Mouse (Mus musculus) hindbrain, embryonic 15.5 days (tissue): Measurements from ENCODE around the gene Slc6a13. TPM values are rescaled to one million over a fixed set of nuclear protein-coding genes. Genes with fewer than 3 reads are reported as not detected.

Source experiments
- ATAC-seq: fragments of 200-750 bp; cut with Nextera tagmentation; 2 replicates; pipeline ENCODE4 v1.8.0; 2017; ENCODE audit warnings: low read depth, moderate number of reproducible peaks, moderate TSS enrichment; ENCODE audit not compliant: low FRiP score
- H3K27ac ChIP-seq: fragments of 300-500 bp; sonication (generic); replicated peaks from 2 replicates; pipeline ENCODE4 v1.5.1; 2015; ENCODE audit warnings: mild to moderate bottlenecking, inconsistent platforms
- H3K27me3 ChIP-seq: fragments of 300-500 bp; sonication (generic); 2 replicates; pipeline ENCODE4 v1.6.1; 2015; ENCODE audit warnings: control low read depth, inconsistent platforms
- H3K36me3 ChIP-seq: fragments of 300-500 bp; sonication (generic); 2 replicates; pipeline ENCODE4 v1.6.1; 2015; ENCODE audit warnings: control low read depth, inconsistent platforms
- H3K4me1 ChIP-seq: fragments of 300-500 bp; sonication (generic); replicated peaks from 2 replicates; pipeline ENCODE4 v1.6.1; 2015; ENCODE audit warnings: control low read depth, inconsistent platforms
- H3K4me2 ChIP-seq: fragments of 300-500 bp; sonication (generic); 2 replicates; pipeline ENCODE4 v1.6.1; 2015; ENCODE audit warnings: moderate library complexity, mild to moderate bottlenecking, inconsistent platforms
- H3K4me3 ChIP-seq: fragments of 300-500 bp; sonication (generic); 2 replicates; pipeline ENCODE4 v1.5.1; 2015; ENCODE audit warnings: mild to moderate bottlenecking, inconsistent platforms
- H3K9ac ChIP-seq: fragments of 300-500 bp; sonication (generic); 2 replicates; pipeline ENCODE4 v1.6.1; 2015; ENCODE audit warnings: inconsistent platforms
- H3K9me3 ChIP-seq: fragments of 300-500 bp; sonication (generic); 2 replicates; pipeline ENCODE4 v1.6.1; 2016; ENCODE audit warnings: control low read depth, inconsistent platforms
- WGBS: fragments of 180-500 bp; shearing (Covaris S2); methylation state at CpG from one replicate; pipeline ENCODE4 v1.1.7; 2015; 5-methylcytosine and 5-hydroxymethylcytosine counted together
- polyA plus RNA-seq: library from polyadenylated mRNA; unstranded; fragments of >200 nt; fragmentation: Nextera tagmentation; extraction: Ambion mirVana; gene quantifications from 2 replicates; pipeline ENCODE4 v1.2.1, GENCODE M21; 2015

The Slc6a13 gene
- polyA plus RNA-seq: 49.1 and 62.6 TPM in 2 replicates

GRCm38 (mm10) chr6:121299954-121300353 lies at the start of gene Slc6a13:
Gene Slc6a13, plus strand, starts transcription at chr6:121300227.
- Histone ChIP-seq H3K9me3 (no peaks in the 10 kb centered on the region), H3K27ac (no peak within 1 kb of the TSS), H3K9ac (no peak within 1 kb of the TSS), H3K4me2 (0 out of 2 replicates have a peak within 1 kb of the TSS, but pooled peaks have one; percentile 2), H3K4me1 (peaks cover 4% of the 10 kb centered on the region; the same call in 1 of the 2 replicates), H3K36me3 (no peaks in the 10 kb centered on the region), H3K4me3 (no peak within 1 kb of the TSS), H3K27me3 (no peaks in the 10 kb centered on the region)
- no peak for ATAC-seq
- 4% methylated on average over 11 of the region's 11 CpGs for WGBS

GRCm38 (mm10) chr6:121250406-121250805 lies 49.6 kb upstream of the Slc6a13 start:
- H3K4me1 ChIP-seq: no peaks in the 10 kb centered on the region; the same call in 1 of the 2 replicates
- no peak overlapping the region for H3K9ac ChIP-seq
- H3K27ac ChIP-seq: no peak overlapping the region
- no peaks in the 10 kb centered on the region for H3K9me3 ChIP-seq
- no peaks in the 10 kb centered on the region for H3K36me3 ChIP-seq
- no peak overlapping the region for H3K4me3 ChIP-seq
- ATAC-seq: no peak
- no peak overlapping the region for H3K4me2 ChIP-seq
- WGBS: 50% methylated on average over 1 of the region's 1 CpGs
- H3K27me3 ChIP-seq: 0 out of 2 replicates have a peak, but pooled peaks cover 2% of the 10 kb centered on the region

- Histone ChIP-seq H3K27me3 (0 out of 2 replicates have a peak, but pooled peaks cover 1% of the 10 kb centered on the region), H3K4me3 (no peak overlapping the region), H3K9ac (no peak overlapping the region), H3K9me3 (no peaks in the 10 kb centered on the region), H3K4me1 (no peaks in the 10 kb centered on the region), H3K36me3 (no peaks in the 10 kb centered on the region), H3K27ac (no peak overlapping the region), H3K4me2 (no peak overlapping the region)
- ATAC-seq: no peak
- WGBS: 86% methylated on average over 5 of the region's 5 CpGs
Measured at GRCm38 (mm10) chr6:121251256-121251655, 48.8 kb upstream of the Slc6a13 start.

GRCm38 (mm10) chr6:121260548-121260947 lies 39.5 kb upstream of the Slc6a13 start:
- no peak for ATAC-seq
- H3K27me3 ChIP-seq: no peaks in the 10 kb centered on the region
- H3K4me3 ChIP-seq: no peak overlapping the region
- 34% methylated on average over 9 of the region's 9 CpGs for WGBS
- no peak overlapping the region for H3K27ac ChIP-seq
- no peak overlapping the region for H3K4me2 ChIP-seq
- no peaks in the 10 kb centered on the region for H3K4me1 ChIP-seq
- no peaks in the 10 kb centered on the region for H3K36me3 ChIP-seq
- H3K9ac ChIP-seq: no peak overlapping the region
- no peaks in the 10 kb centered on the region for H3K9me3 ChIP-seq

GRCm38 (mm10) chr6:121261233-121261632 lies 38.8 kb upstream of the Slc6a13 start:
- H3K9ac ChIP-seq: no peak overlapping the region
- no peaks in the 10 kb centered on the region for H3K9me3 ChIP-seq
- ATAC-seq: no peak
- H3K36me3 ChIP-seq: no peaks in the 10 kb centered on the region
- no peaks in the 10 kb centered on the region for H3K27me3 ChIP-seq
- H3K4me2 ChIP-seq: no peak overlapping the region
- H3K4me1 ChIP-seq: no peaks in the 10 kb centered on the region
- H3K4me3 ChIP-seq: no peak overlapping the region
- H3K27ac ChIP-seq: no peak overlapping the region
- 82% methylated on average over 8 of the region's 8 CpGs for WGBS

GRCm38 (mm10) chr6:121262004-121262403 lies 38.0 kb upstream of the Slc6a13 start:
- Histone ChIP-seq H3K9me3 (no peaks in the 10 kb centered on the region), H3K4me3 (no peak overlapping the region), H3K27ac (no peak overlapping the region), H3K9ac (no peak overlapping the region), H3K36me3 (no peaks in the 10 kb centered on the region), H3K27me3 (no peaks in the 10 kb centered on the region), H3K4me1 (no peaks in the 10 kb centered on the region), H3K4me2 (no peak overlapping the region)
- WGBS: 88% methylated on average over 10 of the region's 10 CpGs
- ATAC-seq: no peak

GRCm38 (mm10) chr6:121262496-121262895 lies 37.5 kb upstream of the Slc6a13 start:
- no peaks in the 10 kb centered on the region for H3K9me3 ChIP-seq
- H3K9ac ChIP-seq: no peak overlapping the region
- no peak overlapping the region for H3K27ac ChIP-seq
- H3K36me3 ChIP-seq: no peaks in the 10 kb centered on the region
- 96% methylated on average over 11 of the region's 11 CpGs for WGBS
- H3K4me3 ChIP-seq: no peak overlapping the region
- no peak for ATAC-seq
- no peak overlapping the region for H3K4me2 ChIP-seq
- H3K27me3 ChIP-seq: no peaks in the 10 kb centered on the region
- no peaks in the 10 kb centered on the region for H3K4me1 ChIP-seq

GRCm38 (mm10) chr6:121270156-121270555 lies 29.9 kb upstream of the Slc6a13 start:
- H3K27ac ChIP-seq: no peak overlapping the region
- no peaks in the 10 kb centered on the region for H3K9me3 ChIP-seq
- no peaks in the 10 kb centered on the region for H3K4me1 ChIP-seq
- 84% methylated on average over 6 of the region's 6 CpGs for WGBS
- no peaks in the 10 kb centered on the region for H3K36me3 ChIP-seq
- no peak overlapping the region for H3K4me3 ChIP-seq
- H3K9ac ChIP-seq: no peak overlapping the region
- H3K27me3 ChIP-seq: no peaks in the 10 kb centered on the region
- ATAC-seq: no peak
- no peak overlapping the region for H3K4me2 ChIP-seq

GRCm38 (mm10) chr6:121271707-121272074 lies 28.3 kb upstream of the Slc6a13 start:
- 12% methylated on average over 4 of the region's 4 CpGs for WGBS
- peak; percentile 57 for ATAC-seq
- Histone ChIP-seq H3K9me3 (no peaks in the 10 kb centered on the region), H3K27ac (no peak overlapping the region), H3K27me3 (no peaks in the 10 kb centered on the region), H3K4me1 (no peaks in the 10 kb centered on the region), H3K4me3 (no peak overlapping the region), H3K36me3 (no peaks in the 10 kb centered on the region), H3K9ac (no peak overlapping the region), H3K4me2 (peak overlapping the region; percentile 59)

GRCm38 (mm10) chr6:121272075-121272800 lies 27.8 kb upstream of the Slc6a13 start:
- peak overlapping the region; percentile 59 for H3K4me2 ChIP-seq
- H3K36me3 ChIP-seq: no peaks in the 10 kb centered on the region
- WGBS: 13% methylated on average over 17 of the region's 17 CpGs
- H3K9ac ChIP-seq: no peak overlapping the region
- H3K9me3 ChIP-seq: no peaks in the 10 kb centered on the region
- peak overlapping the region; percentile 36 for H3K4me3 ChIP-seq
- ATAC-seq: peak; percentile 96
- H3K4me1 ChIP-seq: no peaks in the 10 kb centered on the region
- H3K27me3 ChIP-seq: no peaks in the 10 kb centered on the region
- H3K27ac ChIP-seq: peak overlapping the region; percentile 77

GRCm38 (mm10) chr6:121274356-121274755 lies 25.7 kb upstream of the Slc6a13 start:
- Histone ChIP-seq H3K36me3 (no peaks in the 10 kb centered on the region), H3K4me3 (no peak overlapping the region), H3K9ac (no peak overlapping the region), H3K27ac (no peak overlapping the region), H3K4me1 (no peaks in the 10 kb centered on the region), H3K9me3 (no peaks in the 10 kb centered on the region), H3K4me2 (no peak overlapping the region), H3K27me3 (no peaks in the 10 kb centered on the region)
- 87% methylated on average over 3 of the region's 3 CpGs for WGBS
- no peak for ATAC-seq

- Histone ChIP-seq H3K36me3 (no peaks in the 10 kb centered on the region), H3K4me2 (no peak overlapping the region), H3K4me1 (no peaks in the 10 kb centered on the region), H3K9ac (no peak overlapping the region), H3K27ac (no peak overlapping the region), H3K4me3 (no peak overlapping the region), H3K27me3 (no peaks in the 10 kb centered on the region), H3K9me3 (no peaks in the 10 kb centered on the region)
- 90% methylated on average over 5 of the region's 5 CpGs for WGBS
- ATAC-seq: no peak
Measured at GRCm38 (mm10) chr6:121284132-121284531, 15.9 kb upstream of the Slc6a13 start.

- H3K27ac ChIP-seq: no peak overlapping the region
- no peaks in the 10 kb centered on the region for H3K27me3 ChIP-seq
- 45% methylated on average over 7 of the region's 7 CpGs for WGBS
- H3K4me3 ChIP-seq: no peak overlapping the region
- ATAC-seq: no peak
- no peaks in the 10 kb centered on the region for H3K36me3 ChIP-seq
- H3K4me1 ChIP-seq: peaks cover 4% of the 10 kb centered on the region; the same call in 1 of the 2 replicates
- H3K9me3 ChIP-seq: no peaks in the 10 kb centered on the region
- no peak overlapping the region for H3K4me2 ChIP-seq
- no peak overlapping the region for H3K9ac ChIP-seq
Measured at GRCm38 (mm10) chr6:121299317-121299716, 710 bp upstream of the Slc6a13 start.
